Mouse (Mus musculus): ENCODE results near the gene Slf2.

GRCm38 (mm10) chr19:44908836-44909460, 22.0 kb upstream of the Slf2 start:
- TF ChIP-seq CTCF (IDR thresholded peaks at IDR 0.05; ENCODE audit: low read depth, low read length) (no peak), POLR2A (IDR thresholded peaks at IDR 0.05; ENCODE audit: extremely low read depth, insufficient read depth, low read length) (no peak)
